Mouse (Mus musculus): ENCODE measurements around the gene Rinl.

Rinl gene

DNA sequence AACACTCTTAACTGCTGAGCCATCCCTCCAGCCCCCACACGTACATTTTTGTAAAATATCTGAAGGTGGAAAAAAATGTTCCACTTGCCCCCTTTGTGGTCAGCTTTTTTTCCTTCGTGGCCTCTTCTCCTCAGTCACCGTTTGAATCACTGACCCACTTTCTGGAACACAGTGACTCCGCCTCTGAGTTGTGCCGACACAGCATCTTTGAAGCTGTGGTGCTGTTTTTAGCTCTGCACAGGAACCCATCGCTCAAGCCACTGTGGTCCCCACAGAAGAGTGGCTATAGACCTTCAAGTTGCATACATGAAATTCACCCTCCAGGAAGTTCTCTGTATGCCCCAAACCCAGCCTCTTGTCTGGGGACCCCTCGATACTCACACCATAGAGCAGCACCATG, 7.9 kb upstream of the Rinl start:
- DNase-seq (ENCODE audit: low spot score in 2 of 2) = peak in 1 of 2 experiments; percentile 40

DNA sequence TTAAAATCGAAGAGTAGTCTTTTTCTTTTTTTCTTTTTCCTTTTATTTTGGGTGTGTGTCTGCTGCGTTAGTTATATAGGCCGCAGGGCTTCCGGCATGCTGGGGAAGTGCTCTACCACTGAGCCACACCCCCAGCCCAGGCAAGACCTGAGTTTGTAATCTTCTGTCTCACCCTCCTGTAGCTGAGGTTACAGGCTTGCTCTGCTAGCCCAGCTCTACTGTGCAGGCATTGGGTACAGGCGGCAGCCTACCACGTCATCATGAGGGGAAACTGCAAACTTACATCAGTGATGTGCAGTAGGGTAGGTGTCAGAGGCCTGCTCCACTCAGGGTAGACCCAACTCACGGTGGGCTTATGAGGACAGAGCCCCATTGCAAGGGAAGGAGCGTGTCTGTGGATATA, 7.5 kb upstream of the Rinl start:
- DNase-seq (ENCODE audit: low spot score in 2 of 2) = peak in 1 of 2 experiments; percentile 71

- DNase-seq (ENCODE audit: low spot score in 2 of 2) = no peak
Measured at GRCm38 (mm10) chr7:28785161-28785560, 3.6 kb upstream of the Rinl start.

- DNase-seq (ENCODE audit: low spot score in 2 of 2) = peak in 1 of 2 experiments; percentile 28
Measured at GRCm38 (mm10) chr7:28787884-28788283, 885 bp upstream of the Rinl start.

GRCm38 (mm10) chr7:28789235-28789634, 466 bp downstream of the Rinl start:
- no peak for DNase-seq (ENCODE audit: low spot score in 2 of 2)

- peak in 1 of 2 experiments; percentile 26 for DNase-seq (ENCODE audit: low spot score in 2 of 2)
Measured at GRCm38 (mm10) chr7:28790066-28790806, 1.5 kb downstream of the Rinl start.

GRCm38 (mm10) chr7:28791706-28792105, 2.9 kb downstream of the Rinl start:
- no peak for DNase-seq (ENCODE audit: low spot score in 2 of 2)

GRCm38 (mm10) chr7:28792391-28793185, 3.8 kb downstream of the Rinl start:
- DNase-seq (ENCODE audit: low spot score in 2 of 2) = peak in 1 of 2 experiments; percentile 32

DNA sequence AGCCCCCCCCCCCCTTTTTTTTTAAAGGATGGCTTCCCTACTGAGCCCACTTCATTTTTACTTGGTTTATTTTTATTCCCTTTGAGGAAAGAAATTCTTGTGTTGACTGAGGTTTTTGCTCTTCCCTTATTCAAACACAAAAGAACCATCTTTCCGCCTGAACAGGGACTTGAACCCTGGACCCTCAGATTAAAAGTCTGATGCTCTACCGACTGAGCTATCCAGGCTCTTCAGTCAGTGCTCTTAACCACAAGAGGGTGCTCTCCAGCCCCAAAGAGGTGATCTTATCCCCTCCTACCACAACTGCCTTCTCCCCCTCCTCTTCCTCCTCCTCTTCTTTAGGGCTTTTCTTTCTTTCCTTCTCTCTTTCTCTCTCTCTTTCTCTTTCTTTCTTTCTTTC, 5.1 kb downstream of the Rinl start:
- DNase-seq (ENCODE audit: low spot score in 2 of 2) = peak in 1 of 2 experiments; percentile 49

DNA sequence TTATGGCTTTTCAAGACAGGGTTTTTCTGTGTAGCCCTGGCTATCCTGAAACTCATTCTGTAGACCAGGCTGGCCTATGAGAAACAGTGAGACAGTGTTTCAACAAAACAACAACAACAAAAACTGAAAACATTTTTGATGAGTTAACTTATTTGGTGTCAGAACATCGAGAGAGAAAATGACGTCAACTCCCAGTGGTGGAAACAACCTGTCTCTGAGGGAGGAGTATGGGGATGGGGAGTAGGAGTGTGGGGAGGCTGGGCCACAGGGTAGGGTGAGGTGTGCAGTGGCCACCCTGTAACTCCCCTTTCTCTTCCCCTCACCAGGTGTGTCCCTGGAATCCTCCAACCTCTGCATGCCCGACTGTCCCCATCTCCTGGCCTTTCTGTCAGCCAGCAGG, 5.7 kb downstream of the Rinl start:
- DNase-seq (ENCODE audit: low spot score in 2 of 2) = no peak

GRCm38 (mm10) chr7:28795832-28796231, 7.1 kb downstream of the Rinl start:
- peak in 1 of 2 experiments; percentile 41 for DNase-seq (ENCODE audit: low spot score in 2 of 2)

GRCm38 (mm10) chr7:28796562-28796975, 7.8 kb downstream of the Rinl start:
- DNase-seq (ENCODE audit: low spot score in 2 of 2) = peak; percentile 75 to 86

GRCm38 (mm10) chr7:28799994-28800393, 11.2 kb downstream of the Rinl start:
- no peak for DNase-seq (ENCODE audit: low spot score in 2 of 2)

- no peak for DNase-seq (ENCODE audit: low spot score in 2 of 2)
Measured at GRCm38 (mm10) chr7:28801451-28801850, 12.7 kb downstream of the Rinl start.

- DNase-seq (ENCODE audit: low spot score in 2 of 2) = no peak
Measured at GRCm38 (mm10) chr7:28801901-28802670, 13.3 kb downstream of the Rinl start.

DNA sequence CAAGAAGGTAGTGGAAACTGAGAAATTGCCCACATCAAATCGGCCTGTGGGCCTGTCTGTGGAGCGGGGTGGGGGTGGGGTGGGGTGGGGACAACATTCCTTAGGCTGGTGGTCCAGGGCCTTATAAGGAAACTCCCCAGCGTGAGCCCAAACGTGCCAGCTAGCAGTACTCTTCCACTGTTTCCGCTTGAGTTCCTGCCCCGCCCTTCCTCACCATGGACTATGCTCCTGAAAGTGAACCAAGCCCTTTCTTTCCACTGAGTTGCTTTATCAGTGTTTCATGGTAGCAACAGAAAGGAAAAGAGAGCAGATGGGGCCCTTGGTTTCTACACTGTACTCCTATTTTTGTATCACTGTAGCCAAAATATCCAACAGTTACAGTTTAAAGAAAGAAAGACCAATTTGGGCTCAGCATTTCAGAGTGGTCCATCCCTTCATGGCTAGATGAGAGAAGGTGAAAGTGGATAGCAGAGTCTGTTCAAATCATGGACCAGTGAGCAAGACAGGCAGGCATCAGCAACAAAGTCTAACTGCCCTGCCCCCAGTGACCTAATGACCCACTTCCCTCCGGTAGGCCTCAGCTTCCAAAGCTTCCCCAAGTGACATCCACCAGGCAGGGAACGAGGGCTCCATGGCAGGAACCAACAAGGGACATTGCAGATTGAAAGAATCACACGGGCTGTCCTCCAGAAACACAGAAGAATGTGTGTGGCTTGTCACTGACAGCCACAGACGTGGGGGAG, 14.2 kb downstream of the Rinl start:
- peak in 1 of 2 experiments; percentile 31 for DNase-seq (ENCODE audit: low spot score in 2 of 2)

- DNase-seq (ENCODE audit: low spot score in 2 of 2) = no peak
Measured at GRCm38 (mm10) chr7:28803756-28804155, 15.0 kb downstream of the Rinl start.

GRCm38 (mm10) chr7:28806869-28807268, 18.1 kb downstream of the Rinl start:
- peak in 1 of 2 experiments; percentile 68 for DNase-seq (ENCODE audit: low spot score in 2 of 2)

- DNase-seq (ENCODE audit: low spot score in 2 of 2) = no peak
Measured at GRCm38 (mm10) chr7:28807641-28808220, 19.0 kb downstream of the Rinl start.

- peak in 1 of 2 experiments; percentile 45 for DNase-seq (ENCODE audit: low spot score in 2 of 2)
Measured at GRCm38 (mm10) chr7:28808221-28808941, 19.6 kb downstream of the Rinl start, which contains the start of gene Hnrnpl. Gene Hnrnpl (plus strand): TSS chr7:28808541.
